Mouse (Mus musculus): ENCODE results near the gene Itgav. TPM values are rescaled to one million over a fixed set of nuclear protein-coding genes. Genes with fewer than 3 reads are reported as not detected.

The Itgav gene
- 10 to 100 TPM; 41.2 to 42.1 TPM for total RNA-seq (2021)
- long read RNA-seq, experiment 1, partial matches to known transcripts = 2 of 8 reads
- long read RNA-seq, experiment 1, other reads (novel, unspliced or antisense) = 6 of 8 reads
- long read RNA-seq, experiment 2, full-length matches to known transcripts = 2 of 10 reads
- long read RNA-seq, experiment 2, partial matches to known transcripts = 1 of 10 reads
- long read RNA-seq, experiment 2, other reads (novel, unspliced or antisense) = 7 of 10 reads

- peak; percentile 95 to 97 for DNase-seq
- intact Hi-C loops (cut with DNase I) = loop anchor here (1.0 to 5.0 kb wide), 4 partner anchors 22 to 77 kb away; no protein-coding TSS in a partner anchor
These were observed at the start of gene Itgav for GRCm38 (mm10) chr2:83723921-83724826. Gene Itgav (plus strand): TSS chr2:83724397.

DNA sequence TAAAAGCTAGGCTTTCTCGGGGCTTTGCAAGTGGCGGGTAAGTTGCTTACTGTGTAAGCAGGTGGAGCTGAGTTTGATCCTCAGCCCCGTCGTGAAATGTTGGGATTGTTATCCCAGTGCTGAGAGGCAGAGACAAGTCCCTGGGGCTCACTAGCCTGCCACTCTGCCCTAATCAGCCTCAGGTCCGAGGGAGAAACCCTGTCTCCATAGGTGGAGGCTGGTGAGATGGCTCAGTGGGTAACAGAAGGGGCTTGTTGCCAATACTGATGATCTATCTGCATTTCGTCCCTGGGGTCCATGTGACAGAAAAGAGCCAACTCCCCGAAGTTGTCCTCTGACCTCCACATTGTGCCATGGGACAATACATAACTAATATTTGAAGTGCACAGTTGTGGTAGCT, 49.8 kb upstream of the Itgav start:
- intact Hi-C loops (cut with DNase I) = loop anchor here (5.0 kb wide), 1 partner anchor 48 kb away; the partner anchor contains the start of gene Itgav
- DNase-seq = no peak

- no peak for DNase-seq
- intact Hi-C loops (cut with DNase I) = loop anchor here (5.0 kb wide), 1 partner anchor 47 kb away; the partner anchor contains the start of gene Itgav
These were observed 49.3 kb upstream of the Itgav start for GRCm38 (mm10) chr2:83674896-83675295.

DNA sequence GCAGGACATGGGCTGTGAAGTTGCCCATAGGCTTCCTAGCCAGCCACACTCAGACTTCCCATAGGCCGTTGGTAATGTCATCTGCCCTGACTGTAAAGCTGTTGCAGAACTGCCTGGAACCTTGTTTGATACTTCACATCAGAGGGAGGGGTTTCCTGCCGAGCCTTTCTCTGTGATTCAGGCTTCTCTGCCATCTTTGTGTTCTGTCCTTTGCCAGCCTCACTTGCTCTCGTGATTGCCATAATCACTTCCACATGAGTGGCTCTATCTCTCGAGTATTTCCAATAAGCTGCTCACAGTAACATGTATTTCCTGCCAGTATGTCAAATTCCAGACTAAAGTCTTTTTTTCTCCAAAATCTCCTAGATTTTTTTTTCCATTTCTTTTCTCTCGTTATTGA, 48.5 kb upstream of the Itgav start:
- intact Hi-C loops (cut with DNase I) = no loop called here
- no peak for DNase-seq

GRCm38 (mm10) chr2:83676226-83676870, 47.8 kb upstream of the Itgav start:
- no peak for DNase-seq
- intact Hi-C loops (cut with DNase I) = no loop called here

DNA sequence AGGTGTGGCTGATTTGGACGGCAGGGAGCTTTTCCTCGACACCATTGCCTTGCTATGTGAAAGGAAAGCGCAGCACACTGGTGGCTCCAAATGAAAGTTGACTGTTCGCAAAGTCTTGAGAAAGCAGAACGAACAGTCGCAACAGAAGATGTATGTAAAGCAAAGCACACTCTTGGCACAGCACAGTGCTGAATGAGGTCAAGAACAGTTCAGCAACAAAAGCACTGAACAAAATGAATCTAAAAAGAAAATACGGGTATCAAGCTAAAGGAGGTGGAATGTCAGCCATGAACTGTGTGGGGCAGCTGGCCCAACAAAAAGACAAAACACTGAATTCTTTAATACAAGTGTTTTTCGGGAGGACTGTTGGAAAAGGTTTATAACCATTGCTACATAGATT, 42.9 kb upstream of the Itgav start:
- intact Hi-C loops (cut with DNase I) = no loop called here
- DNase-seq = no peak

DNA sequence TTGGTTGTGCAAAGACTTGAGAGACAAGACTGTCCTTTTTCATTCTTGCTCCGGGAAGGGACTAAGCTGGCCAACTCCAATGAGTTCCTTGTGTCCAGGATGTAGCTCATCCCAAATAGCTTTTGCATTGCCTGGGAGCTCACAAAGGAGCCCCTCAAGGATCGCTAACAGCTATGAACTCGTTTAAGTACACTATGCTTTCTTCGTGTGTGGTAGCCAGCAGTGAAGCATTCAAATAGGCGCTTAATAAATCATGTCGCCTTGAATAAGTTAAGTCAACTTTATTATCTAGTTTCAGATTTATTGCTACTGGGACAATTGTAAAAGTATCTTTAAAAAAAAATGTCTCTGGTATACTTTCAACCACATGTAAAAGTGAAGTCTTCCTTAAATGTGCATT, 42.4 kb upstream of the Itgav start:
- no peak for DNase-seq
- intact Hi-C loops (cut with DNase I) = no loop called here

- intact Hi-C loops (cut with DNase I) = no loop called here
- no peak for DNase-seq
These were observed 41.9 kb upstream of the Itgav start for GRCm38 (mm10) chr2:83682282-83682681.

GRCm38 (mm10) chr2:83683731-83684519, 40.3 kb upstream of the Itgav start:
- no peak for DNase-seq
- intact Hi-C loops (cut with DNase I) = no loop called here

GRCm38 (mm10) chr2:83684691-83685090, 39.5 kb upstream of the Itgav start:
- no peak for DNase-seq
- intact Hi-C loops (cut with DNase I) = no loop called here

DNA sequence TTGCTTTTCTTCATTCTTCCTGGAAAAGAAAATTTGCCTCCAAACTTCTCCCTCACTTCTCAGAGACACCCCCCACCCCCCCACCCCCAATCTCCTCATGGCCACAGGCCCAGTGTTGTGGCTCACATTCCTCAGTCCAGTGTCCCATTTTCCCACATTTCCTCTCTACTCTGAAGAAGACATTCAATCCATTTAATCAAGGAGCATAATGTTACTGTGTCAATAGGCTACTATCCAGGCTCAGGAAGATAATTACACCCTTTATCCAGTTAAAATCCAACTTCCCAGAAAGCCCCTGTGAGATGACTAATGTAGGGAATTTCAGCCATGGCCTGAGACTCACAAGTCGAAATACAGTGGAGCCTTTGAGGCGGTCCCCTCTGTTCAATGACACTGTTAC, 33.8 kb upstream of the Itgav start:
- intact Hi-C loops (cut with DNase I) = no loop called here
- no peak for DNase-seq

GRCm38 (mm10) chr2:83692651-83693545, 31.3 kb upstream of the Itgav start:
- DNase-seq = no peak
- intact Hi-C loops (cut with DNase I) = no loop called here

DNA sequence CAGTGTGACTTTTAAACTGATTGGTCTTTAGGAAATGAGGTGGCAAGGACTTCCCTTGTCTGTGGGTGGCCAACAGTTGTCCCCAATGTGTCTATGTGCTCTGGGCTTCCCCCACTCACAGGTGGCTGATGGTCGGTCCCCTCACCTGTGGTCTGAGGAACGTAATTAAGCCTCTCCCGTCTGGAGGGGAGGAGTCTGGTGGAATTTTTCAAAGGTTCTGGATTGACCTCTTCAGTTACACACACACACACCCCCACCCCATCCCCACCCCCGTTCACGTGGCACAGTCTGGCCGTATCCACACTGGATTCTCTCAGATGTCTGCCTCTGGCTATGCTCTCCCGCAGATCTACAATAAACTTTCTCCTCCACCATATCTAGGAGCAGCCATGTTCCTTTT, 30.1 kb upstream of the Itgav start:
- intact Hi-C loops (cut with DNase I) = no loop called here
- DNase-seq = no peak

- DNase-seq = no peak
- intact Hi-C loops (cut with DNase I) = no loop called here
These were observed 28.6 kb upstream of the Itgav start for GRCm38 (mm10) chr2:83695345-83696247.

GRCm38 (mm10) chr2:83698484-83698883, 25.7 kb upstream of the Itgav start:
- intact Hi-C loops (cut with DNase I) = no loop called here
- no peak for DNase-seq

DNA sequence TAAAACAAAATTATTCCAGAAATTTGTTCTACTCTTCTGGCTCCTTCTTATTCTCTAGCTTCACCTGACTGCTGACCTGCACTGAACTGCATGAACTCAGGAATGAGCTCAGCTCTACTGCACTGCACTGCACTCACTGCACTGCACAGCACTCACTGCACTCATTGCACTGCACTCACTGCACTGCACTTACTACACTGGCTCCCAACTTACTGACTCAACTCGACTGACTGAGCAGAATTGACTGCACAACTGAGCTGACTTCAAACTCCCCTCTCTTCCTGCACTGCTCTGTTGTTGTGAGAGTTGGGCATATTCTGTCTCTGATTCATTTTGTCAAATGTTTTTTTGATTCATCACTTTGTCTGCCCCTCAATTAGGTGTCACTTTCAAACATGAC, 24.9 kb upstream of the Itgav start:
- no peak for DNase-seq
- intact Hi-C loops (cut with DNase I) = no loop called here

DNA sequence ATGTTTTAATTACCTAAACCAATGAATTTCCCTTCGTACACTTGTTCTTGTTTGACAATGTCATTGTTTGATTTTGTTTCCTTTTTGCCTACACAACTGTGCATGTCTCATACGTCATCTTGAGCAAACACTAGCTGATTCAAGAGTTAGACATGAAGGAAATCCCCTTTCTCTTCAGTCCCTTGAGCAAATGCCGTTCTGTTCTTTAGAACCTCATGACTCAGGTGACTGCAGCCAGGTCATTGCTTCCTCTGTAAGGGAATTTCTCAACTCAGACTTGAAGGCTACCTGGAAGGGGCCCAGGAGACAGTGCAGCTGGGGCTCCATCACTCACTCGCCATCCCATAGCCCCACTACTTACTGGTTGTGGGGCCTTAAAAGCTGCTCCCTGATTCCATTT, 23.5 kb upstream of the Itgav start:
- intact Hi-C loops (cut with DNase I) = no loop called here
- DNase-seq = no peak

- intact Hi-C loops (cut with DNase I) = loop anchor here (1.0 kb wide), 1 partner anchor 22 kb away; the partner anchor contains the start of gene Itgav
- no peak for DNase-seq
These were observed 21.8 kb upstream of the Itgav start for GRCm38 (mm10) chr2:83702411-83702810.
